Mouse (Mus musculus): ENCODE data around the gene Glb1l2.

GRCm38 (mm10) chr9:26748893-26749292 lies 57.4 kb downstream of the Glb1l2 start:
- no peak for TF ChIP-seq CTCF (IDR thresholded peaks at IDR 0.05; ENCODE audit: extremely low read depth, insufficient read length, insufficient replicate concordance, low read depth, low read length)
- TF ChIP-seq POLR2A (IDR thresholded peaks at IDR 0.05; ENCODE audit: low read depth, low read length) = no peak
